Mouse (Mus musculus): ENCODE measurements around the gene Frmd5. TPM values are rescaled to one million over a fixed set of nuclear protein-coding genes. Genes with fewer than 3 reads are reported as not detected.
A peak's percentile ranks its signal among the peaks of the same experiment; 100 is the strongest.

The Frmd5 gene
- total RNA-seq, 4 experiments from 2014 or later = 47.4 to 51.3 (median 50.4) TPM

GRCm38 (mm10) chr2:121761861-121762260, 45.0 kb downstream of the Frmd5 start:
- DNase-seq (ENCODE audit: low spot score in 2 of 2) = no peak

GRCm38 (mm10) chr2:121761281-121761795, 45.5 kb downstream of the Frmd5 start:
- DNase-seq (ENCODE audit: low spot score in 2 of 2) = no peak

- DNase-seq (ENCODE audit: low spot score in 2 of 2) = no peak
Observed at GRCm38 (mm10) chr2:121760646-121761045, 46.2 kb downstream of the Frmd5 start.

- DNase-seq (ENCODE audit: low spot score in 2 of 2) = no peak
Observed at GRCm38 (mm10) chr2:121758258-121758657, 48.6 kb downstream of the Frmd5 start.

- DNase-seq (ENCODE audit: low spot score in 2 of 2) = no peak
Observed at GRCm38 (mm10) chr2:121756336-121756735, 50.6 kb downstream of the Frmd5 start.

- no peak for DNase-seq (ENCODE audit: low spot score in 2 of 2)
Observed at GRCm38 (mm10) chr2:121755056-121755455, 51.8 kb downstream of the Frmd5 start.

- peak in 1 of 2 experiments; percentile 33 for DNase-seq (ENCODE audit: low spot score in 2 of 2)
Observed at GRCm38 (mm10) chr2:121750121-121750520, 56.8 kb downstream of the Frmd5 start.

- DNase-seq (ENCODE audit: low spot score in 2 of 2) = no peak
Observed at GRCm38 (mm10) chr2:121741151-121741550, 65.7 kb downstream of the Frmd5 start.

- DNase-seq (ENCODE audit: low spot score in 2 of 2) = no peak
Observed at GRCm38 (mm10) chr2:121739410-121739809, 67.5 kb downstream of the Frmd5 start.

- DNase-seq (ENCODE audit: low spot score in 2 of 2) = no peak
Observed at GRCm38 (mm10) chr2:121733426-121733825, 73.5 kb downstream of the Frmd5 start.

GRCm38 (mm10) chr2:121730486-121730885, 76.4 kb downstream of the Frmd5 start:
- no peak for DNase-seq (ENCODE audit: low spot score in 2 of 2)

GRCm38 (mm10) chr2:121728907-121729575, 77.8 kb downstream of the Frmd5 start:
- DNase-seq (ENCODE audit: low spot score in 2 of 2) = no peak

- no peak for DNase-seq (ENCODE audit: low spot score in 2 of 2)
Observed at GRCm38 (mm10) chr2:121724866-121725265, 82.0 kb downstream of the Frmd5 start.

- DNase-seq (ENCODE audit: low spot score in 2 of 2) = no peak
Observed at GRCm38 (mm10) chr2:121723796-121724195, 83.1 kb downstream of the Frmd5 start.

- DNase-seq (ENCODE audit: low spot score in 2 of 2) = no peak
Observed at GRCm38 (mm10) chr2:121719000-121719399, 87.9 kb downstream of the Frmd5 start.

GRCm38 (mm10) chr2:121717133-121717532, 89.8 kb downstream of the Frmd5 start:
- no peak for DNase-seq (ENCODE audit: low spot score in 2 of 2)

- no peak for DNase-seq (ENCODE audit: low spot score in 2 of 2)
Observed at GRCm38 (mm10) chr2:121713567-121713966, 93.3 kb downstream of the Frmd5 start.

- DNase-seq (ENCODE audit: low spot score in 2 of 2) = no peak
Observed at GRCm38 (mm10) chr2:121711748-121712384, 95.0 kb downstream of the Frmd5 start.

GRCm38 (mm10) chr2:121709096-121709495, 97.8 kb downstream of the Frmd5 start:
- no peak for DNase-seq (ENCODE audit: low spot score in 2 of 2)

- DNase-seq (ENCODE audit: low spot score in 2 of 2) = no peak
Observed at GRCm38 (mm10) chr2:121707461-121707860, 99.4 kb downstream of the Frmd5 start.

GRCm38 (mm10) chr2:121705756-121706155, 101.1 kb downstream of the Frmd5 start:
- DNase-seq (ENCODE audit: low spot score in 2 of 2) = no peak

- DNase-seq (ENCODE audit: low spot score in 2 of 2) = no peak
Observed at GRCm38 (mm10) chr2:121699331-121699730, 107.6 kb downstream of the Frmd5 start.

- DNase-seq (ENCODE audit: low spot score in 2 of 2) = no peak
Observed at GRCm38 (mm10) chr2:121695436-121695835, 111.5 kb downstream of the Frmd5 start.

Measured in left cerebral cortex, adult 8-10 months (tissue).